Mouse (Mus musculus) MEL-GATA-1-ER (cell line): ENCODE results near the gene Smyd1.
"Not testable (repeated sequence)": the region's sequence is repeated elsewhere in the genome, so short reads cannot be mapped to it uniquely, and the experiment has no call there.

Experiments
- DNase-seq: peaks from one replicate; pipeline ENCODE4 v3.0.0-alpha.2; 2012; ENCODE audit warnings: low read depth; ENCODE audit errors: extremely low read depth

Gene Smyd1

GRCm38 (mm10) chr6:71329881-71330280 lies 7.8 kb upstream of the Smyd1 start:
- no peak for DNase-seq

DNA sequence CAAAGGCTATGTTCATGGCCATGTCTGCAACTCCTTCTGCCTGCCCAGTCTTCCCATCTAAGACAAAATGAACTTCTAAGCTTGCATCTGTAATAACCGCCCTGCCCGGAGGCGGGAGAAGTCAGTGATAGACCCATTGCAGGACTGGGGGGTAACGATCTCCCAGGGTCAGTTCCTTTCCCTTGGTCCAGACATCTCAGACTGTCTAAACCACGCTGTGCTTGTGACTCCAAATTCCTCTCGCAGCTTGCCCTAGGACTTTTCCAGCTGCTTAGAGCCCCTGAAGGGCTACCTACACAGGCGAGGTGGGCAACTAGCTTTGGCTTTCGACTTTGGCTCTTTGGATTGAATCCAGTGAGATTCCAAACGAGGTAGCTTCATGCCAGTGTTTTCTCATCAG lies 2.8 kb upstream of the Smyd1 start:
- DNase-seq: no peak

DNA sequence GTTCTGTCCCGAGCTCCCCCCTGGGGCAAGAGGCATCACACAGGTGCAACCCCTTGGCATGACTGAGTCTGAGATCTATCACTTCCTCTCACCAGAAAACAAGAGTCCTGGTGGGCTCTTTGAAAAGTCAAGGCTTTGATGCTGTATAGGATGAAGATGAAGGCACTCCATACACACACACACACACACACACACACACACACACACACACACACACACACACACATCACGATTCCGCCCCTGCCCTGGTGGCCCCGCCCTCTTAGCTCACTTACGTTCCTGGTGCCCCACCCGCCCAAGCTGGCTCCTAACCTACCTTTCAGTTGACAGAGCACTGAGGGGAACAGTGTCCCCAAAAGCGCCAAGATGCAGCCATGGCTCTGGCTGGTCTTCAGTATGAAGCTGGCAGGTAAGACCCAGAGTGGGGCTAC lies 473 bp upstream of the Smyd1 start, which contains the start of gene Cd8b1:
Gene Cd8b1, plus strand, starts transcription at position 298 of the 431 bp plus-strand sequence.
- DNase-seq: no peak

DNA sequence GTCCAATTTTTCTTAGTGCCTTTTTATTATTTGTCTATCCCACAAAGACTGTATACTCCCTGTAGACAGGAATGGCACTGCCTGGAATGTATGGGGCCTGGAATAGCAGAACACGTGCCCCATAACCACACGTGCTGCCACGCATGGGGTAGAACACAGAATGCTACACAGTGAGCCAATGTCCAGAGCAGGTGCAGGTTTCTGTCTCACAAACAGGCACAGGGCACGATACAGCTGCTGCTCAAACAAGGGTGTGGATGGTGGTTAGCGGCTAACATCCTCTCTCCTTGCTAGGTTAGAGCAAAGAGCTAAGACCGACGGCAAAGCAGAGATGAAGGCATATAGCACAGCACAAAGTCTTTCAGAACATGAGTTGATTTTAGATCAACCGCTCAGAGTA lies 14.5 kb downstream of the Smyd1 start:
- DNase-seq: no peak

DNA sequence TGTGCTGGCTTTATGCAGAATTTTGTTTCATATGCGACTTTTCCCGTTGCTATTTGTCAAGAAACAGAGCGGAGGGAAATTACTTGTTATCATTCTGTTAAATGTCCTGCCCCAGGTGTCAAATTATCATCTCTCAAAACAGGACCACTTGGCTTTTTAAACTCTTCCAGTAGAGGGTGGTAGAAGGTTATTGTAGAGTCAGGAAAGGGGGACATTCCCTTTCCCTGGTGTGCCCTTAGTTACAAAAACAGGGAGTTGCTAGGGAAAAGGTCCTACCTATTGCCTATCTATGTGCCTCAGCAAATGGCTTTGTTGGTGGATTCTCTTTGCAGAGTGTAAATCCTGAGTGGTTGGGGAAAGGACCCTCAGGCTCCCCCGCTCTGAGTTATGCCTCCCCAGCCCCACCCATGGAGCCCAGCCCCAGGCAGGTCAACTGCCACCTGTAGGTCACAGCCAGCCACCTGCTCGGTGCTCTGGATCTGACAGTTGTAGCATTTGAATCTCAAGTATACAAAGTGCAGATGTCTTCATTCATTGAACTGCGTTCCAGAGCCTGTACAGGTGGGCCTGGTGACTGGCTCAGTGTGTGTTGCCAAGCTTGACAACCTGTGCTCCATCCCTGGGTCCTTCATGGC lies 19.8 kb downstream of the Smyd1 start:
- DNase-seq: no peak

- no peak for DNase-seq
Observed at GRCm38 (mm10) chr6:71298751-71299150, 23.3 kb downstream of the Smyd1 start.

- DNase-seq: no peak
Observed at GRCm38 (mm10) chr6:71298051-71298450, 24.0 kb downstream of the Smyd1 start.

DNA sequence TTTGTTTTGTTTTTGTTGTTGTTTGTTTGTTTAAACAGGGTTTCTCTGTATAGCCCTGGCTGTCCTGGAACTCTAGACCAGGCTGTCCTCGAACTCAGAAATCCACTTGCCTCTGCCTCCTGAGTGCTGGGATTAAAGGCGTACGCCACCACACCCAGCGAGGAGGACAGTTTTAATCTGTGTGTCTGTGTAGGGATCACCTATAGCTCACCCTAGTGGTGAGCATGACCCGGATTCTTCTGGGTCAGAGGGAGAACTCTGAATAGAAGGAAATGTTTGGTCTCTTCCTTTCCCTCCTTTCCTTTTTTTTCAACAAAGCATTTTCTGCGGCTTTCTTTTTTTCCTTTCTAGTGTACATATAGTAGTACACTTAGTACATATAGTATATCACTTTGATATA lies 26.7 kb downstream of the Smyd1 start:
- DNase-seq: no peak

GRCm38 (mm10) chr6:71293509-71293908 lies 28.5 kb downstream of the Smyd1 start:
- DNase-seq: no peak

DNA sequence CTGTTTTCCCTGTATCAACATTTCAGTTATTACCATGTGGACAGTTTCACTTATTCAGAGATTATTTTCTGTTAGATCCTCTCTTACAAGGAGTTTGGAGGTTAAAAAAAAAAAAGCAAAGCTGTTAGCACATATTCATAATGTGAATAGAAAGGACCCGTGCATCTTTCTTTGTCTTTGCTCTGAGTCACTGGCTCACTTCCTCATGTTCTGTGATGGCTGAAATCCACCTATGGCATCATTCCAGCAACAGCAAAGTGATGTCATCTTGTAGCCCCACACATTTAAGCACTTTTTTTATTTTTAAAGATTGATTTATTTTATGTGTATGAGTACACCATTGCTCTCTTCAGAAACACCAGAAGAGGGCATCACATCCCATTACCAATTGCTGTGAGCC lies 42.6 kb downstream of the Smyd1 start:
- DNase-seq: peak; percentile 25

DNA sequence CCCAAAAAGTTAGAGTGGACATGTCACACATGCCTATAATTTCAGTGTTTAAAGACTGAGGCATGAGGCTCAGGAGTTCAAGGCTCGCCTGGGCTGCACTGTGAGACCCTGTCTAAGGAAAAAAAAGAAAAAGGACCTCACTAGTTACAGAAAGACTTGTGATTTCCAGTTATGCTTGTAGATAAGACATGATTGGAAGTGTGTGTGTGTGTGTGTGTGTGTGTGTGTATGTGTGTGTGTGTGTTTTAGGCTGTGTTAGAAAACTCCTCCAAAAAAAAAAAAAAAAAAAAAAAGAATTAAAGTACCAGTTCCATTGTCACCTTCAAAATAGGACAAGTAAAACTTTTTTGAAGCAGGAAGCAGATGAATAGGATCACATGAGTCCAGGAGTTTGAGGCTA lies 47.4 kb downstream of the Smyd1 start:
- DNase-seq: no peak

- no peak for DNase-seq
Observed at GRCm38 (mm10) chr6:71273715-71274114, 48.3 kb downstream of the Smyd1 start.

DNA sequence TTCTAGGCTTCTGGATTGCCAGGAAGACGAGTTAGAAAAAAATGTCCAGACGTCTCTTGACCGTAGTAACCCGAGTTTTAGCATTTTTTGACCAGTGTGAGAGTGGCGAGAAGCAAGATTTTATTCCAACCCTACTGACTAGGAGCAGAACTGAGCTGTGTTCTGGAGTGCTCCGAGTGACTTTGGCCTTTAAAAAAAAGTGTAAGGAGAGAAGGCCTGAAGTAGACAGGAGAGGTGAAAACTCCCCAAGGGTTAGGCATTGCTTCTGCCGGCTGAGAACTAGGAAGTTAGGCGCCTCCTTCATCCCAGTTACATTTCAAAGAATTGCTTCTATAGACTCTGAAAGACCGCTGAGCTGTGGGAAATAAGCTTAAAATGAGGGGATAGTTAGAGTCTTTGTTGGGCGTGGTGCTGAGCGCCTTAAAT lies 49.7 kb downstream of the Smyd1 start:
- peak; percentile 28 for DNase-seq

GRCm38 (mm10) chr6:71271389-71272315 lies 50.4 kb downstream of the Smyd1 start, which contains the start of gene Krcc1:
Gene Krcc1 (plus strand): TSS chr6:71271677.
- peak; percentile 93 for DNase-seq

DNA sequence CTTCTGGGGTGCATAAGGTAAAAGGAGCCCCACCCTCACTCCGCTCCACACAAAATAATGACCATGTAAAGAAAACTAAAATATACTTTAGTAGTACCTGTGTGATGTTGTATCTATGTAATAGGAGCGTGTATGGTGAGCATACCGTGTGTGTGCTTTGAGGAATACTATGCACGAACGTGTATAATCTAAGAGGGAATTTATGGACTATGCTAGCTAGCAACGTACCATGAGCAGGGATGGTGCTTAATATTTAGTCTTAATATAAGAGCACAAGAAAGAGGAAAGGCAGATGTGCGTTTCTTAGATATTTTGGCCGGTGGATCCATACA lies 51.0 kb downstream of the Smyd1 start:
- DNase-seq: no peak

- DNase-seq: peak; percentile 74
Observed at GRCm38 (mm10) chr6:71270301-71271056, 51.6 kb downstream of the Smyd1 start.

GRCm38 (mm10) chr6:71269686-71270050 lies 52.4 kb downstream of the Smyd1 start:
- not testable (repeated sequence) for DNase-seq

DNA sequence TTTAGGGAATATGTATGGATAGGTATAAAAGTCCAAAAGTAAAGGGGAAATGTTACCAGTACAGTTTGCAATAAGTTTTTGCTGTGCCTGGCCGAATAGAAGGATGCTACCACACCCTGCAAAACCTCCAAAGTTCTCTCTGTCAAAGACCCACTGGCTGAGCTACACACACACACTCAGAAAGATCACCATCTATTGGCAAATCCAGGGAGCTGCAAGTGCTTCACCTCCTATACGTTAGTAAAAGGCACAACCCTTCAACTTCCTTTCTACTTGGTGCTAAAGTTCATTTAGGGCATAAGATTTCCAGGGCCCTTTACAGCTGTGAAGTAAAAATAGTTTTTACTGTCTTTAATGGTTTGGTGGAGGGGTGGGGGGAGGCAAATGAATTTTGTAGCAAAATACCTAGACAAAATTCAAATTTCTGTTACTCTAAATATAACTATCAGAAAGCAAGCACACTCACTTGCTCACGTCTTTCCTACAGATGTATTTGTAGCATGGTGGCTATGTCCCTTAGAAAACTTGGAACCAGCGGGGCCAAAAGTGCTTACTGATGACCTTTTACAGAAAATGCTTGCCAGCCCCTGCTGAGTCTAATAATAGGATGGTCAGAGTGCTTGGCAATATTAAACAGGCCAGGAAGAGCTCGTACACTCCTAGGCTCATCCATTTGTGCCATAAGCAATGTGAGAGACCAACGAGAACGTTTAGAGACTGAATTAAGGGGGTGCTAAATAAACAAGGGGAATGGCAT lies 52.9 kb downstream of the Smyd1 start:
- DNase-seq: peak; percentile 81

DNA sequence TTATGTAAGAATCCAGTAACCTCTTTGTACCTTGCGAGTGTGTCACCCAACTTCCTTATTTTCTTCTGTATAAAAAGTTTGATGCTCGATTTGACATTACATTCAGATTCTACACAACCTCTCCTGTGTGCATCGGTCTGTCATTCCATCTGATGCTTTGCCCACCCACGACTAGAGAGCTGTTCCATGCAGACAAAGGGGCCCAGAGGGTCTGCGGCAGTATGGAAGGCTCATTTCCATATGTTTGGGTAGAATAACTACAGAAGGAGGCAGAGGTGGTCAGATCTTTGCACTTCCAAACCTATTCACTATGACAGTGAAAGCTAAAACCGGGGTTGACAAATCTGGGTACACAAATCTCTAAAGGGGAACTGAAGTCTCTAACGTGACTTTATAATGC lies 54.4 kb downstream of the Smyd1 start:
- not testable (repeated sequence) for DNase-seq

DNA sequence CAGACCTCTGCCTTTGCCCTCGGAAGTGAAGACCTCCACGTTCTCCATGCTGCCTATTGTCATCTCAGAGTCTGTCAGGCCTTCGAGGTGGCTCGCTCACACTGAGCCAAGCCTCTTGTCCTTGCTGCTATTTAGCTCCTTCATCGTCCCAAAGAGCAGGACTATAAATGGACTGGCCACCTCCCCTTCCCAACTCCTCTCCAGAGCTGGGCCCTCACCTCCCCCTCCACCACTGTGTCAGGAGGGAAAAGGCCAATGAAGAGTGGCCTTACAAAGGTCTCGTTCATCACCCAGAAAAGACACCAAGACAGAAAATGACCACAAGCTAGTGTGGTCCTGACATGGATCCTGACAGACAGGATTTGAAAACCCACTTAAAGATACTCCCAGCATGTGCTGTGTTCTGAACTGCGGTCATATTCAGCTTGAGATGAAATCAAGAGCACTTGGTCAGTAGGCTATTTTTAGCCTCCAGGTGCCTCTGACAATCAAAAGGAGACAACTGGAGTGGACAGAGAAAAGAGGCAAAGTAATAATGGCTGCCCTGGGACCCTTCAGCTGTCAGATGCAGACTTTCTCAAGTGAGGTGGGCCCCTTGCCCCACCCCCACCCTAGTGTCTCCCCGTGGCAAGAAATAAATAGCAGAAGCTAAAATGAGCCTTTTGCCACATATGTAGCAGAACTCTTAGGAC lies 59.7 kb downstream of the Smyd1 start:
- DNase-seq: no peak

DNA sequence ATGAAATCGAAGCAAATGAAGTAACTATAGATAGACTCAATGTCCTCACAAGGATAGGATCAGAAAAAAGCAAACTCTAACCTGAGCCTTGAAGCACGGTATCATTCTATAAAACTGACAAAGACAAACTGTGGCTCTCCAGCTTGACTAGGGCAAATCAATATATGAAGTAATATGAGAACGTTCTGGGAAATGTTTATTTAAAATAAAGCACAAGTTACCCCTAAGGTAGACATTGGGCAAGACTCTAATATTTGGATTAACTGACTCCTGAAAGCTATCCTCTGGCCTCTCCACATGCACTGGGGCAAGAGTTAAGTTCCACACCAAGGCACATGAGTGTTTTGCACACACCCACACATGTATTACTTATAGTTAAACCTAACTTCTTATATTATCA lies 61.0 kb downstream of the Smyd1 start:
- no peak for DNase-seq
